ENCODE assay signal across 7 mouse cellular contexts in genomic region chr1:155093145-155093791, GRCm38 (mm10). TPM values are rescaled to one million over a fixed set of nuclear protein-coding genes. Genes with fewer than 3 reads are reported as not detected.
DNase-seq lines count a peak whose midpoint lies in the region; ATAC-seq lines count a peak whose summit lies in the region.

No protein-coding gene starts in this region.

- peak overlapping the region; percentile 90 for H3K27ac ChIP-seq in heart, embryonic 16.5 days (ENCODE audit: low read length)
- peak overlapping the region; percentile 92 for H3K27ac ChIP-seq in limb, embryonic 12.5 days

- peak; percentile 98 for DNase-seq in 3T3-L1 (ENCODE audit: low read depth, low spot score)
- peak; percentile 92 for DNase-seq in NIH3T3 (ENCODE audit: low read depth)
- no peak for DNase-seq in thymus, postnatal 0 days (ENCODE audit: low spot score)
- no peak for DNase-seq in cerebellum, postnatal 36 days

- no peaks in the 10 kb centered on the region for H3K9me3 ChIP-seq in heart, embryonic 16.5 days (replicated peaks; ENCODE audit: control insufficient read depth, low read length)
- H3K9me3 ChIP-seq in limb, embryonic 12.5 days, result no peaks in the 10 kb centered on the region

- H3K4me2 ChIP-seq in heart, embryonic 16.5 days (ENCODE audit: low read depth, low read length), result peak overlapping the region; percentile 51
- no peak overlapping the region; the same call in 1 of the 2 replicates for H3K4me2 ChIP-seq in limb, embryonic 12.5 days

- H3K27me3 ChIP-seq in heart, embryonic 16.5 days (ENCODE audit: control insufficient read depth, insufficient read depth, low read length), result no peaks in the 10 kb centered on the region
- no peaks in the 10 kb centered on the region for H3K27me3 ChIP-seq in limb, embryonic 12.5 days

- H3K36me3 ChIP-seq in heart, embryonic 16.5 days (ENCODE audit: control insufficient read depth, insufficient read depth), result no peaks in the 10 kb centered on the region
- no peaks in the 10 kb centered on the region for H3K36me3 ChIP-seq in limb, embryonic 12.5 days

- H3K4me3 ChIP-seq in heart, embryonic 16.5 days (ENCODE audit: low read length), result peak overlapping the region; percentile 6; the same call in 1 of the 2 replicates
- no peak overlapping the region for H3K4me3 ChIP-seq in limb, embryonic 12.5 days (replicated peaks)

- peak; percentile 73 for ATAC-seq in heart, embryonic 16.5 days (replicated peaks; ENCODE audit: extremely low read depth, insufficient read depth, low FRiP score)
- ATAC-seq in limb, embryonic 12.5 days (ENCODE audit: insufficient number of reproducible peaks, insufficient read depth, low FRiP score, low TSS enrichment, low read depth), result no peak
- no peak for ATAC-seq in megakaryocyte progenitor cell, adult 5-6 weeks (replicated peaks; ENCODE audit: poor library complexity)

- peak overlapping the region; percentile 57 for H3K9ac ChIP-seq in heart, embryonic 16.5 days (ENCODE audit: low read length)
- no peak overlapping the region for H3K9ac ChIP-seq in limb, embryonic 12.5 days (replicated peaks)

- whole genome bisulfite sequencing in heart, embryonic 16.5 days, result 7% methylated on average over 4 of the region's 4 CpGs
- WGBS in limb, embryonic 12.5 days, result 35% methylated on average over 4 of the region's 4 CpGs

- H3K4me1 ChIP-seq in heart, embryonic 16.5 days (ENCODE audit: control insufficient read depth, insufficient read depth, low read length), result peaks cover 64% of the 10 kb centered on the region
- H3K4me1 ChIP-seq in limb, embryonic 12.5 days (replicated peaks), result peaks cover 73% of the 10 kb centered on the region

RNA-seq across cellular contexts. Expression of gene Ier5, which starts 6.2 kb away (rescaled TPM):
- polyA plus RNA-seq in heart, embryonic 16.5 days (2015; fragmentation: Nextera tagmentation; extraction: Ambion mirVana), result 3.6 and 3.9 TPM in 2 replicates
- 15.8 and 16.1 TPM in 2 replicates for polyA plus RNA-seq in limb, embryonic 12.5 days (2016; fragmentation: Nextera tagmentation; extraction: Ambion mirVana)
- polyA plus RNA-seq in thymus, postnatal 0 days (2015; fragmentation: Nextera tagmentation; extraction: Ambion mirVana), result 6.4 and 10.8 TPM in 2 replicates
- 6.8 and 12.1 TPM in 2 replicates for total RNA-seq in megakaryocyte progenitor cell, adult 5-6 weeks (2015)
- total RNA-seq in megakaryocyte progenitor cell, adult 5-6 weeks (2017), result 5.1 and 5.7 TPM in 2 replicates

RNA-seq across cellular contexts. Expression of gene Mr1, which starts 53.3 kb away (rescaled TPM):
- polyA plus RNA-seq in heart, embryonic 16.5 days (2015; fragmentation: Nextera tagmentation; extraction: Ambion mirVana), result 7.7 and 10.4 TPM in 2 replicates
- polyA plus RNA-seq in limb, embryonic 12.5 days (2016; fragmentation: Nextera tagmentation; extraction: Ambion mirVana), result 4.0 and 5.0 TPM in 2 replicates
- 31.1 and 34.0 TPM in 2 replicates for polyA plus RNA-seq in thymus, postnatal 0 days (2015; fragmentation: Nextera tagmentation; extraction: Ambion mirVana)
- total RNA-seq in megakaryocyte progenitor cell, adult 5-6 weeks (2015), result 4.6 and 7.6 TPM in 2 replicates
- 3.3 and 4.1 TPM in 2 replicates for total RNA-seq in megakaryocyte progenitor cell, adult 5-6 weeks (2017)

Comparison
In these comparisons a context has a peak if more than half of its experiments do, and no peak if none do; other contexts are left out.
1. DNase-seq: peak in 3T3-L1 (single experiment) and NIH3T3 (single experiment); none in thymus, postnatal 0 days (single experiment) and cerebellum, postnatal 36 days (0 of 2).